Mouse (Mus musculus): ENCODE measurements around the gene Etfrf1.

GRCm38 (mm10) chr6:145235367-145235766 lies 24.4 kb downstream of the Etfrf1 start:
- TF ChIP-seq MAFK (IDR thresholded peaks at IDR 0.05; ENCODE audit: insufficient read depth, low read depth, low read length) (no peak), CHD2 (IDR thresholded peaks at IDR 0.05; ENCODE audit: low read depth, low read length) (no peak), ZNF384 (IDR thresholded peaks at IDR 0.05; ENCODE audit: low read depth, low read length) (no peak)
